Mouse (Mus musculus): Measurements from ENCODE around the gene Exosc5. TPM values are rescaled to one million over a fixed set of nuclear protein-coding genes. Genes with fewer than 3 reads are reported as not detected.

The Exosc5 gene
- total RNA-seq (2023): 10 to 100 TPM; 29.7 to 32.1 TPM

DNA sequence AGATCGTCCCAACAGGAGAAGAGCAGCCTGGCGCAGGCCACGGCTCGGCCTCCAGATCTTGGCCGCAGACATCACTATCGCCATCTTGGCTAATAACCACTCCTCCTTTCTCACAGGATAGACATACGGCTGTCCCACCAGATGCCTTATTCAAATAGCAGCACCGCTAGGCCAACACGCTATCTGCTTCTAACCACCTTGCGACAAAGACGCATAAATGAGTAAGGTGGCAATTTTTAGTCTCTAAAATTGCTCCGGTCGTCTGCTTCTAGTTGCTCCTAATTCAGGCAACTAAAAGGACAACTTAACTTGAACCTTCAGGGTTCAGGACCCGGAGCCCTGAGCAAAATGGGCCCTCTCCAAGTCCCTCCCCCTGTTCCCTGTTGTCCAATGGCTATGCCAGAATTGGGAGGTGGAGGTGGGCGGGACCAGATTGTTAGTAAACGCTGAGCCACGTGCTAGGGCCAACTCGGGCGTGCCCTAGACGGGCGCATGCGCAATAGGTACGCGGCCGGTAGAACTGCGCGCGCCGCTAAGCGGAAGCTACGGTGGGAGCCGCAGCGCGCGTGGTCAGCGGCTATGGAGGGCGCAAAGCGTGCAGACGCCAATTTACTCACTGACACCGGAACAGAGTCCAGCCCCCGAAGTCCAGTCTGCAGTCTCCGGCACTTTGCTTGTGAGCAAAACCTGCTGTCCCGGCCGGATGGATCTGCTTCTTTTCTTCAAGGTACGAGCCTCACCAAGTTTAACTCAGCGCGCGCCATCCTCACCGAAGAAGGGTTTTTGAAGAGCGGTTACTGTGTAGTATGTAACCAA, at the start of gene Exosc5, which contains the start of gene Bckdha:
Gene Exosc5, plus strand, starts transcription at position 508 of the 816 bp plus-strand sequence.
Gene Bckdha, minus strand, starts transcription at position 325 of the 816 bp plus-strand sequence.

DNA sequence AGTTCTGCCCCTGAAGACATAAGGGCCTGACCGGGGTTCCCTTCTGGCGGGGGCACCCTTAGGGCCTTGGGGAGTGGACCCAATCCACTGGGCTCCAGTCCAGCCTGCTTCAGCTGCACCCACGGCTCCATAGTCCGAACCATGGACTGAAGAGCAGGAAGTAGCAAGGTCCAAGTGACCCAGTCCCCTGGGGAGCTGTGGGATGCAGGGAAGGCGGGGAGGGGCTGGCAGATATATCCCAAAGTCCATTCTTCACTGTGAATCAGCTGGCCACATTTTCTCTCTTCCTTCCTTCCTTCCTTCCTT, 43.3 kb upstream of the Exosc5 start, which contains the start of gene Erich4:
Gene Erich4, minus strand, starts transcription at position 187 of the 306 bp plus-strand sequence.

DNA sequence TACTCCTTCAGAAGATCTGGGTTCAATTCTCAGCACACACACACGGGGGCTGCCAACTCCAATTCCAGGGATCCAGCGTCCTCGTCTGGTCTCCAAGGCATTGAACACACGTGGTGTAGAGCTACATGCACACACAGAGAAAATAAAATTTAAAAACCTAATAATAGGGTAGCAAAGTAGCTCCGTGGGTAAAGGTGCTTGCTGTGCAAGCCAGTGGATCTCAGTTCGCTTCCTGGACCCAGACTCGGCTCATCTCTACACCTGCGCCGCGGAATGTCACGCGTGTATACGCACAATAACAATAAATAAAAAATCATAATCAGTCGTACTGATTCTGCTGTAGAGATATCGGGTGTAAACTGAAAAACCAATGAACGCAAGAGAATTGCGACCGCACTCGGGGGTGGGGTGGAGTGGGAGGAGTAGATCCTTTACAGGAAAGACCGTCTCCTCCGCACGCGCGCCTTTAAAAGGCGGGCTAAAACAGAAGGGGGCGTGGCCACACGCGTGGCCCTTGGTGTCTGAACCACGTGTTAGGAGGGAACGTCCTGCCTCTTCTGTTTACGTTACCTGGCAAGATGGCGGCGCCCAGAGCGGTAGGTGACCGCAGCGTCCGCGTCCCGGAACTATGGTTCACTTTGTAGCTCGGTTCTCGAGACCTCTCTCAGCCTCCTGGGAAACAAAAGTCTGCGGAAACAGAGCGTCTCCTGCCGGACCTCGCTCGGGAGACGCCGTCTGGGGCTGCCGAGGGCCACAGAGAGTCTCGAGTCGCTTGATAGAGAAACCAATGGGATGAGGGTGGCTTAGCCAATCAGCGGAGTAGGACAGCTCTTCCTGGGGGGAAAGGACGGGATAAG, 39.9 kb upstream of the Exosc5 start, which contains the start of gene Dmac2:
Gene Dmac2, plus strand, starts transcription at position 550 of the 857 bp plus-strand sequence.

DNA sequence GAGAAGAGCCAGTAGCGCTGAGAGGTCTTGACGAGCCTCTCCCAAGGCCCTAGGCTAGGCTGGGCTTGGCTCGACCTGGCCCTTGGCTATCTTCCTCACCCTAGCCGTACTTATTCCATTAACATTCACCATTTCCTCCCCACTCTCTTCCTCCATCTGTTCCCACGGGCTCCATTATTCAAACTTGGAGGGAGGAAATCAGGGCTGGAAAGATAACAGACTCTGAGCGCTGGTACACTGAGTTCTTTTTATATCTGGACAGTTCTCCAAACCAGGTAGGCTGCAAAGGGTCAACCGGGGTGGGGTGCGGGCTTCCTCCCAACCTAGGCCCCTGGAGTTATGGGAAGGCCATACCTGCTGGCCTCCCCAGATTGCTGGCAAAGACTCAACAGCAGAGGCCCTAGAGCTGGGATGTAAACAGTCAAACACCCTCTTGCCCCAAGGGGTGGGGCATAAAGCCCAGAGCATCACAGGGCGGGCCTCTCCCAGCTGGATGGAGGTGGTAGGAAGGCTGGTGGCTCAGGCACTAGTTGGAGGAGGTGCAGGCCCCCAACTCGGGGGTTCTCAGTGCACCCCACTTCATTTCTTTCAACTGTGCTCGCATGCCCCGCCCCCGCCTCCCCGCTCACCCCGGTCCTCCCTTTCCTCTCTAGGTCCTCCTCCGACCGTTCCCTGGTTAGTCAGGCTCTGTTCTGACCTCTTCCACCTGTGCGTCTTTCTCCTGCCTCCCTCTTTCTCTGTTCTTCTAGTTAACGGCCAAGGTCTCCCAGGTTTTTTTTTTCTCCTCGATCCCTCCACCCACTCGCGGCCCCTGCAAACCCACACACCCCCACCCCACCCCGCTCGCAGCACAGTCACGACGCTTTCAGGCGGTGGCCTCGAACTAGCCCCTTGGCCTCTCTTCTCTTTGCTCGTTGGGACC, 32.2 kb upstream of the Exosc5 start, which contains the start of gene B3gnt8:
Gene B3gnt8, plus strand, starts transcription at position 146 of the 922 bp plus-strand sequence.

DNA sequence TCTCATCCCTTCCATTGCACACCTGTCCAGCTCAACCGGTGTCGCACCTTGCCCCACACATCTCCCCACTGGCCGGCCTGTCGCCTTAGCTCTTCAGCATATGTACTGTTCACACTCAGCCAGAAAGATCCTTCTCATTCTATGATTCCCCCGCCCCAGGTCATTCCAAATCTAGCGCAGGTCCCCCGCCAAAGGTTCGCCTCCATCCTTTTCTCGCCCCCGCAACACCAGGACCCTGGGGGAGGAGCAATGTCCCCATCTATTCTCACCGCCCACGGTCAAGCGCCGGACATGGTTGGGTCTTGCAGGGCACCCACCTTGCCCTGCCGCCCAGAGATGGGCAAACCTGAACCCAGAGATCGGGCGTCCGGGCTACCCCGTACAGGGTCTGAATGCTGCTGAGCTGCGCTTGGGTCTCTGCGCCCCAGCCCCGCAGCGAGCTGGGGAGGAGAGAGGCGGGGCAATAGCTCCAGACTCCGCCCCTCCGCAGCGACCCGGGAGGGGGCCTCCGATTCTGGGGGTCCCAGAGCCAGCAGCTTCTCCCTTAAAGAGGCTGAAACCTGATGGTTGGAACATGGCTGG, 15.8 kb downstream of the Exosc5 start, which contains the start of gene Tmem91:
Gene Tmem91, minus strand, starts transcription at position 448 of the 582 bp plus-strand sequence.

DNA sequence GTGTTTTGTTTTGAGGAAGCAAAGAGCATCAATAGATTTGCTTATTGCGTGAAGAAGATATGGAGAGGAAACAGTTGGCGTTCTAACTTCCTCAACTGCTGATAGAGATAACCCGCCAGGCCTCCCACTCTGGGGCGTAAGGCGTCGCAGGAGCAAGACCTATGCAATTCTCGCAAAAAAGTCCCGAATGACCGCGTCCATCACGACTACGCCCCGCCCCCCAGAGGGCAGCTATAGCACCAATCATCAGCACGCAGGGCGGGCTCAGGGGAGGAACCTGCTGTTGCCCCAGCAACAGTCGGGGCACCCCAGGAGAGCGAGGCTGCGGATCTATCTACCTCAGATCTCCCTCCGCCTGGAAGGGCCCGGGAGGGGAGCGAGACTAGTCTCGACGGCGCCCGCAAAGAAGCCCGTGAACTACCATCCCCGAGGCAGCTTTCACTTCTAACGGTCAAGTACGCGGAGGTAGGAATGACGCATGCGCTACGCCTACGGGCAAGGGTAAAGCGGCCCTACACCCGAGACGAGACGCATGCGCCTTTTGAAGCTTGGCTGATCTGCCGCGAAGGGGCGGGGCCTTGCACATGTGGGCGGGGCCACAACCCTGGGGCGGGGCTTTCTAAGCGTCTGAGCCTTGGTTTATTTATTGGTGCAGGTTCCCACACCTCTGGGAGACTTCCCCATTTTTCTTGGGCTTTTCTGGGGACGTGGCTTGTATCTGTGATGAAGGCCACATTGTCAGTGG, 21.7 kb downstream of the Exosc5 start, which contains the start of gene B9d2:
Gene B9d2, plus strand, starts transcription at position 267 of the 745 bp plus-strand sequence.

DNA sequence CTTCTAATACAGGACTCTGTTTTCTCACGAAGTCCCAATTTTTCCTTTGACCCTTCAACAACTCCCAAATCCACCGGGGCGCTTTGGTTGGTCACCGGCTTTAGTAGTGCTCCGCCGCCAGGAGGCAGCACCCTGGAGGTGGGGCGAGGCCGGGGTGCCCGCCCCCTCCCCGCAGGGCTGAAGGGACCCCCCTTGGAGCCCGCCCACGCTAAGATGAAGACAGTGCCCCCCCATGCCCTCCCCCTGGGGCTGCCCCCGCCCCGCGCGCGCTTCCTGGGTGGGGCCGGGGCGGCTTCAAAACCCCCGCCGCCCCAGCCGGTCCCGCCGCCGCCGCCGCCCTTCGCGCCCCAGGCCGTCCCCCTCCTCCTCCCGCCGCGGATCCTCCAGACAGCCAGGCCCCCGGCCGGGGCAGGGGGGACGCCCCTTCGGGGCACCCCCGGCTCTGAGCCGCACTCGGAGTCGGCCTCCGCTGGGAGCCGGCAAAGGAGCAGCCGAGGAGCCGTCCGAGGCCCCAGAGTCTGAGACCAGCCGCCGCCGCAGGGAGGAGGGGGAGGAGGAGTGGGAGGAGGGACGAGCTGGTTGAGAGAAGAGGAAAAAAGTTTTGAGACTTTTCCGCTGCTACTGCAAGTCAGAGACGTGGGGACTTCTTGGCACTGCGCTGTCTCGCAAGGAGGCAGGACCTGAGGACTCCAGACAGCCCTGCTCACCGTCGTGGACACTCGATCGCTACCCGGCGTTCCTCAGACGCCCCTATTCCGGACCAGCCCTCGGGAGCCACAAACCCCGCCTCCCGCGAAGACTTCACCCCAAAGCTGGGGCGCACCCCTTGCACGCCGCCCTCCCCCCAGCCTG, 27.9 kb downstream of the Exosc5 start, which contains the start of gene Tgfb1:
Gene Tgfb1, plus strand, starts transcription at position 323 of the 852 bp plus-strand sequence.

DNA sequence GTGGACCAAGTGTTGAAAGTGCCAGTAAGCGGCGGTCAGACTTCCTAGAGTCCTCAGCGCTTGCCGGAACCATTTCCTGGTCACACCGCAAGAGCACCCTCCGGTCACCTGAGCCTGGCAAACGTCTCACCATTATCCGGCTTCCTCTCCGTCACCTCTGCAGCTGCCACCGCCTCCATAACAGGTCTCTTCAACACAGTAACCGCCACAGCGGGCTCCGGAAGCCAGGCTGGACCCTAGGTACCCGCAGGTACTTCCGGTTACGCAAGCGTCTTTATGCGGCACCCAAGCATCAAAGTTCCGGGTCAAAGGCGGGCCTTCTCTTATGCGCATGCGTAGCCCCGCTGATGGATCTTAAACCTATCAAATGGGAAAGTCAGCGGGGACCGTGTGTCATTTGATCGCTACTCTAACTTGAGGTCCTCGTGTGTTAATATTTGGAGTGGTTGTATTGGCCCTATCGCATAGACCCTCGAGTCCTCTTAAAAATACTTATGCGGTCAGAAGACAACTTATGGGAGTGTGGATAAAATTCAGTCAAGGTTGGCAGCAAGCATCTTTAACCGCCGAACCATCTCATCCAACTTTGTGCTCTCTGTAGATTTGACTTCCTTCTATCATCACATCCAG, 59.9 kb downstream of the Exosc5 start, which contains the start of gene Ccdc97:
Gene Ccdc97, minus strand, starts transcription at position 301 of the 630 bp plus-strand sequence.

Other genes with a start within 250 kb of the Exosc5 start
- not detected for gene Cxcl17, start 246.3 kb upstream of the Exosc5 start, total RNA-seq (2023)
- gene Ceacam1, start 181.6 kb upstream of the Exosc5 start, total RNA-seq (2023): 100 to 1,000 TPM; 260 to 292 TPM
- 10 to 100 TPM; 33.7 to 37.6 TPM for gene Ceacam2, start 119.3 kb upstream of the Exosc5 start, total RNA-seq (2023)
- not detected for gene Erich4, start 43.3 kb upstream of the Exosc5 start, total RNA-seq (2023)
- 10 to 100 TPM; 15.4 to 16.4 TPM for gene Dmac2, start 39.8 kb upstream of the Exosc5 start, total RNA-seq (2023)
- gene B3gnt8, start 32.5 kb upstream of the Exosc5 start, total RNA-seq (2023): 10 to 100 TPM; 18.8 to 19.7 TPM
- gene Bckdha, start 183 bp upstream of the Exosc5 start, total RNA-seq (2023): 10 to 100 TPM; 34.9 to 39.7 TPM
- gene Tmem91, start 16.0 kb downstream of the Exosc5 start, total RNA-seq (2023): under 1 TPM in 1 of 2 experiments, not detected in 1; 0.71 TPM
- gene B9d2, start 21.6 kb downstream of the Exosc5 start, total RNA-seq (2023): 10 to 100 TPM; 24.9 to 25.6 TPM
- 100 to 1,000 TPM; 177 to 185 TPM for gene Tgfb1, start 27.8 kb downstream of the Exosc5 start, total RNA-seq (2023)
- gene Ccdc97, start 59.9 kb downstream of the Exosc5 start, total RNA-seq (2023): 10 to 100 TPM; 53.4 to 61.4 TPM
- 100 to 1,000 TPM; 215 to 216 TPM for gene Hnrnpul1, start 95.6 kb downstream of the Exosc5 start, total RNA-seq (2023)
- 1 to 10 TPM; 3.4 to 6.4 TPM for gene Axl, start 129.5 kb downstream of the Exosc5 start, total RNA-seq (2023)
- gene Cyp2s1, start 157.7 kb downstream of the Exosc5 start, total RNA-seq (2023): not detected
- gene Cyp2b10, start 238.5 kb downstream of the Exosc5 start, total RNA-seq (2023): not detected